Mouse (Mus musculus) lung, postnatal 14 days (tissue): ENCODE results near the gene Mllt10.

Source experiments
- DNase-seq: peaks from one replicate; pipeline ENCODE4 v3.0.0; 2021

The Mllt10 gene

GRCm38 (mm10) chr2:18034371-18035250 lies 20.4 kb upstream of the Mllt10 start:
- no peak for DNase-seq

- no peak for DNase-seq
These were observed 17.5 kb upstream of the Mllt10 start, which contains the start of gene A930004D18Rik for GRCm38 (mm10) chr2:18037491-18037890. A930004D18Rik (minus strand) TSS chr2:18037737.

GRCm38 (mm10) chr2:18038141-18038752 lies 16.8 kb upstream of the Mllt10 start:
- DNase-seq = no peak

GRCm38 (mm10) chr2:18038895-18039371 lies 16.1 kb upstream of the Mllt10 start:
- DNase-seq = no peak

GRCm38 (mm10) chr2:18039566-18040290 lies 15.3 kb upstream of the Mllt10 start:
- no peak for DNase-seq

- DNase-seq = no peak
These were observed 14.5 kb upstream of the Mllt10 start for GRCm38 (mm10) chr2:18040347-18041160.

- no peak for DNase-seq
These were observed 13.7 kb upstream of the Mllt10 start for GRCm38 (mm10) chr2:18041199-18041885.

- no peak for DNase-seq
These were observed 9.8 kb upstream of the Mllt10 start for GRCm38 (mm10) chr2:18045143-18045780.

GRCm38 (mm10) chr2:18045781-18046181 lies 9.3 kb upstream of the Mllt10 start:
- no peak for DNase-seq

GRCm38 (mm10) chr2:18046186-18046585 lies 8.9 kb upstream of the Mllt10 start:
- no peak for DNase-seq

GRCm38 (mm10) chr2:18046758-18047645 lies 8.0 kb upstream of the Mllt10 start:
- peak; percentile 67 for DNase-seq

GRCm38 (mm10) chr2:18047646-18048452 lies 7.2 kb upstream of the Mllt10 start:
- DNase-seq = peak; percentile 83

- DNase-seq = no peak
These were observed 6.5 kb upstream of the Mllt10 start, which contains the start of gene Skida1 for GRCm38 (mm10) chr2:18048453-18049075. Skida1 (minus strand) TSS chr2:18049051.

- no peak for DNase-seq
These were observed 5.7 kb upstream of the Mllt10 start for GRCm38 (mm10) chr2:18049279-18049821.

- no peak for DNase-seq
These were observed 5.0 kb upstream of the Mllt10 start for GRCm38 (mm10) chr2:18050018-18050417.

- DNase-seq = no peak
These were observed 4.5 kb upstream of the Mllt10 start for GRCm38 (mm10) chr2:18050541-18050985.

GRCm38 (mm10) chr2:18051026-18051830 lies 3.8 kb upstream of the Mllt10 start:
- DNase-seq = no peak

GRCm38 (mm10) chr2:18051831-18052170 lies 3.2 kb upstream of the Mllt10 start:
- DNase-seq = no peak
